Mouse (Mus musculus): ENCODE measurements at regions not wholly inside any gene's neighbourhood (a gene's known extent, or its start where the extent isn't known, plus 50 kb on each side); places are given as distances from the start of the nearest gene placed in this dataset.
"Not testable (repeated sequence)": the region's sequence is repeated elsewhere in the genome, so short reads cannot be mapped to it uniquely, and the experiment has no call there.

GRCm38 (mm10) chr8:88903094-88903493 lies 140.9 kb downstream of the Sall1 start:
- DNase-seq = no peak

GRCm38 (mm10) chr8:88883751-88884390 lies 160.1 kb downstream of the Sall1 start:
- no peak for DNase-seq

- DNase-seq = no peak
Measured at GRCm38 (mm10) chr8:88879857-88880256, 164.1 kb downstream of the Sall1 start.

DNA sequence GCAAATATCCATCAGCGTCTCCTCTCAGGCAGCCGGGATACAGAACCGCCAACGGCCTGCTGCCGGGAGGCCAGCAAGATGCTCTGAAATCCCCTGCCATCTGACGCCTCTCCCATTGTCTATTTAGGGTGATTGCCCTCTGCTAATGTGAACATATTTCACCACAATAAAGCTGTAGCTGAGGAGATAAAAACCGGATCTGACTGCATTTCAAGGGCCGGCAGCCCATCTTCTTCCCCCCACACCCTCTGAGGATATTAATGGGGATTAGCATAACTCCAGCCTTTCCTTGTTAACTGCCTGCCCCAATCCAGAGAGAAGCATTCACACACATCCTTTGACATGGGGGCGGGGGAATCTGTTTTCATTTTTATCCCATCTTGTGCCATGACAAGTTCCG lies 166.0 kb downstream of the Sall1 start:
- no peak for DNase-seq

- DNase-seq = no peak
Measured at GRCm38 (mm10) chr8:88862846-88863455, 166.1 kb downstream of the Cyld start.

DNA sequence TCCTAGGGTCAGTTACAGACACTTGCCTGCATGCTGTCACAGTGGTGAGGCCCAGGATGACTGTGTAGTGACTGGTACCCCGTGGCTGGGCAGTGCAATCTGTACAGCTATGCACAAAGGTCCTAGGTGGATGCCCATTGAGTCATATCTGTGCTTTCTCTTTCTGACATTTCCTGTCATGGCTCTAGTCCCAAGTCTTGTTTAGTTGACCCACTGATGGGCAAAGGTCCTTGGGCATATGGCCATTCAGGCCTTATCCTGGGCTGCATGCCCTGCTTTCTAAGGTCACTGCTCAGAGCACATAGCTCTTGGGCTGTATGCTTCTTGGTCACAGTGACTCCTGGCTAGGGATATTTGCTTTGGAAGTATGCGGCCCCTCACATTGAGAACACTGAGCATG lies 160.4 kb downstream of the Cyld start:
- DNase-seq = no peak

- DNase-seq = no peak
Measured at GRCm38 (mm10) chr8:88853200-88853599, 156.4 kb downstream of the Cyld start.

GRCm38 (mm10) chr8:88845916-88846315 lies 149.1 kb downstream of the Cyld start:
- DNase-seq = no peak

DNA sequence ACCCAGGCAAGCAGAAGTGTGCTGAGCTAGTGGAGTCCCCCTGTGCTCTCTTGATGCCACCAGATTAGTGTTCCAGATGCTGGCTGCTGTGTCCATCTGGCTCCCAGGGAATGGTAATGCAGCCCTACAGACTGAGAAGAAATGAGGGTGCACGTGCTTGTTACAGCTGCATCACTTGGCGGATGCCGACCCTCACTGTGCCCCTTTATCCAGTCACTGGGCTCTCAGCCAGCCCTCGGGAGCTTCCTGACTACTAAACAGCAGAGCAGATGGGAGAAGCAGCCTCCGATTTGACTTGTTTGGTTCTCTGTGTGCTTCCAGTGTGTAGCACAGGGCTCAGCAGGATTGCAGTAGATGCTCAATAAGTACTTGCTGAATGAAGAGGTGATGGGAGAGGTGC lies 147.5 kb downstream of the Cyld start:
- DNase-seq = no peak

DNA sequence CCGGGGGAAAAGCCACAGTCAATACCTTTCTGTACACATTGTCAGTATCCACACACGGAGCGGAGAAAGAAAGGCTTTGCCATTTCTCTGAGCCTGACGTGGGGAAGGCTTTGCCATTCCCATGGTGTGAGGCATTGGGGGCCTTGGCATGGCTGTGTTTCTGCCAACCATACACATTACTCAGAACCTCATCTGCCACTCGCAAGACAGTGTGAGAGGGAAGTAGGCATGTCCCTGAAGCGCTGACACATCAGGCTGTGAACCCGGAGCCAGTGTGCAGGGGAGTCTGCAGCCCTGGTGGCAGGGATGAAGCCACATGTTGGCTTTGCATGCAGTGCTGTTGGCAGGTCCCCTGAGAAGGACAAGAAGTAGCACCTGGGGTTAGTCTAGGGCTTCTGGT lies 145.6 kb downstream of the Cyld start:
- no peak for DNase-seq

- no peak for DNase-seq
Measured at GRCm38 (mm10) chr8:88840096-88840495, 143.3 kb downstream of the Cyld start.

GRCm38 (mm10) chr8:88835756-88836291 lies 139.0 kb downstream of the Cyld start:
- DNase-seq = no peak

DNA sequence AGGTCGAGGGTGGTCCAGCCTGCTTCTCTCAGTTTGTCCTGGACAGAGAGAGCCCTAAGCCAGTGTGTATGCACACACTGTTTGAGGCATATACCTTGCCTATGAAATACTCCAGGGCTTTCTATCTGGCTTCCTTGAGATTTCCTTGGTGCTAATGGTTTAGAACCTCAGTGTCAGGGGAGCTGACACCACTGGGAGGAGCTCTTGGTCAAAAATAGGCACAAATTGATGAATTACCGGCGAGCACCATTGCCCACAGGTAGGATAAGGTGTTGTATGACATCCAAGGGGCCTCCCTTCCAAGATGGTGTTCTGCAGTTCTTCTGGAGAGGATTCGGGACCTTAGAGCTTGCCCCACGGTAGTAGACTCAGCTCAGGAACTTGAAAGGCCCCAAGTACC lies 129.0 kb downstream of the Cyld start:
- DNase-seq = no peak

DNA sequence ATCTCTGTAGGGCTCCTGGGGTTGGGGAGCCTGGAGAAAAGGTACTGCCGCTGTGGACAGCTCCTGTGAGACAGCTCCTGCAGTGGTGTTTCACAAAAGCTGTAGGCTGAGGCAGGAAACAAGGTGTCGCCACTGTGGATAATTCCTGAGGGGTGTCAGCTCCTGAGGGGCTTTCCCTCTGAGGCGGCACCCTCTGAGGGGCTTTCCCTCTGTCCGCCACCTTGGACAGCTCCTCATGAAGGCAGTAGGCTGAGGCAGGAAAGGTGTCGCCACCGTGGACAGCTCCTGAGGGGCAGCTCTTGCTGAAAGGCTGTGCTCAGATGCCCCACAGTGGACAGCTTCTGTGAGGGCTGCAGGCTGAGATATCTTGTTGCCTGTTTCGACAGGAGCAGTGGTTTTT lies 127.1 kb downstream of the Cyld start:
- DNase-seq = no peak

- DNase-seq = no peak
Measured at GRCm38 (mm10) chr8:88820275-88820850, 123.5 kb downstream of the Cyld start.

DNA sequence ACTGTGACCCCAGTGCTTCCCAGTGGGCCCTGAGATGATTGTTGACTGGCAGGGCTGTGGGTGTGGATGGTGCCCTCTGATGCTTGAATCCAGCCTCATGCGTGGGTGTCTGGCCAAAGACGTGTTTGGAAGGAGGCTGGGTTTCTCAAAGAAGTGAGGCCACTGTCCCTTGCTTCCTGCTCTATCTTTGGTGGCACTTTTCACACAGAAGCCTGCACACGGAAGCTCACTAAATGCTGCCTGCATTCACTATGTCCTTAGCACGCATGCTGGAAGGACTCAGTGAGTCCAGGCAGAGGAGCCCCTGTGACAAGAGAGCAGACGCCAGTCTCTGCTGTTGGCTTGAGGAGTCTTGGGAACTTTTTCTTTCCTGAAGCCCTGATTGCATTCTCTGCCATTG lies 119.6 kb downstream of the Cyld start:
- DNase-seq = no peak

- no peak for DNase-seq
Measured at GRCm38 (mm10) chr8:88814246-88814645, 117.4 kb downstream of the Cyld start.

DNA sequence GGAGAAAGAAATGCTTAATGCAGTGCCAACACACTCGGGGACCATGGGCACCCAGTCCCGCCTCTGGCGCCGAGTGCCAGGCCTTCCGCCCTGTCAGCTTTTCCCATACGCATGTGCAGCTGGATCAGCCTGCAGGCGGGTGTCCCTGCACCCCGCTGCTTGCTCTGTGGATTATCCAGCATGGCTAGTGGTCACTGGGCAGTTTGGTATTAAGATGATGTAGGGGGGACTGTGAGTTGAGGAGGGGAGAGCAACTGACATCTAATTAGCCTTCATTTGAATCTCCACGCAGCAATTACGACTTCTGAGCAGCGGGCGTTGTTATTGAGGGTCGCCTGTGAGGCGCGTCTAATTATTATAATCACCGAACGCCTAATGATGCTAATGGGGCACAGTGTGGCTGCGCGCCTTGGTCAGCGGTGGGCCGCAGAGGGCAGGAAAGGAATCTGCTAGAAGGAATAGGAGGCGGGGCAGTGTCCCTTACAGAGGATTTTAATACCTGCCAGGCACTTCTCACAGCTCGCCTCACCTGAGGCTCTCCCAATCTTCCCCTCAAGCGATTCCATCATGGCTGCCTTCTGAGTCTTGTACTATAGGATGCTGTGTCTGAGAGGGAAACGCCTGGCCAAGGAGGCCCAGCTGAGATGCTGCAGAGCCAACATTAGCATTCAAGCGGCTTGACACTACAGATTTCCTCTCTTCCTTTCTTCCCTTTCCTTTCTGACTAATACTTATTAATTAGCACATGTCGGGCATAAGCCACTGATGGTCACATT lies 116.3 kb downstream of the Cyld start:
- DNase-seq = no peak

DNA sequence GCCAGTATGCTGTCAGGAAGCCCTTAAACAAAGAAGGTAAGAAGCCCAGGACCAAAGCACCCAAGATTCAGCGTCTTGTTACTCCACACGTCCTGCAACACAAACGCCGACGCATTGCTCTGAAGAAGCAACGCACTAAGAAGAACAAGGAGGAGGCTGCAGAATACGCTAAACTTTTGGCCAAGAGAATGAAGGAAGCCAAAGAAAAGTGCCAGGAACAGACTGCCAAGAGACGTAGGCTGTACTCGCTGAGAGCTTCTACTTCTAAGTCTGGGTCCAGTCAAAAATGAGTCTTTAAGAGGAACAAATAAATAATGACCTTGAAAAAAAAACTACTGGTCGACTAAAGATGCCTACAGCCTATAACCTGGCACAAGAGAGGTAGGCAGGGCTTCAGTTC lies 110.0 kb downstream of the Cyld start:
- DNase-seq = not testable (repeated sequence)
